Mouse (Mus musculus) neutrophil, adult 5-6 weeks (primary cell): ENCODE measurements around the gene Cox6a2. TPM values are rescaled to one million over a fixed set of nuclear protein-coding genes. Genes with fewer than 3 reads are reported as not detected.
A peak's percentile ranks its signal among the peaks of the same experiment; 100 is the strongest.

Experiments used
- ATAC-seq: fragments of 151-379, 151-347 bp; 2 replicates; pipeline ENCODE4 v1.8.0; 2017; ENCODE audit warnings: mild to moderate bottlenecking, moderate TSS enrichment; ENCODE audit not compliant: insufficient number of reproducible peaks, poor library complexity, low FRiP score, severe bottlenecking; ENCODE audit errors: extremely low read depth
- total RNA-seq: library from RNA; stranded (forward); fragments of 200-1000 nt; gene quantifications from 2 replicates; pipeline ENCODE4 v1.2.3, GENCODE M21; 2017

The Cox6a2 gene
- total RNA-seq, result not detected in 2 replicates

DNA sequence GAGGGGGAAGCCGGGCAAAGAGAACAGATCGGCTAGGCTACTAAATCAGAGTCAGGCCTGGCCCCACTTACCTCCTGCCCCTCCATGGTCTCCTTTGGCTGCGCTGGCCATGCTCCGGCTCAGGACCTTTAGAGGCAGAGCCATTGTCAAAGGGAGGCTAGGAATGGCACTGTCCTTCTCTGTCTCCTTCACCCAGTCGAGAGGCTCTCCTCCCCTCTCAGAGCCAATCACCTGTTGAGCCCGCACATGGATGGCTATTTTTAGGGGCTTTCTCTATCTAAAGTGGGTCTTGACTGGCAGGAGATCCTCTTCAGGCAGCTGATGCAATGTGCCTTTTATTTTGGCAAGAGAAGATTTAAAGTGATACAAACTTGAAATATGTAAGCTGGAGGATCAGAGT is at the start of gene Cox6a2:
TSS of gene Cox6a2 (minus strand) at position 236 of the 400 bp plus-strand sequence.
- ATAC-seq, result no peak

DNA sequence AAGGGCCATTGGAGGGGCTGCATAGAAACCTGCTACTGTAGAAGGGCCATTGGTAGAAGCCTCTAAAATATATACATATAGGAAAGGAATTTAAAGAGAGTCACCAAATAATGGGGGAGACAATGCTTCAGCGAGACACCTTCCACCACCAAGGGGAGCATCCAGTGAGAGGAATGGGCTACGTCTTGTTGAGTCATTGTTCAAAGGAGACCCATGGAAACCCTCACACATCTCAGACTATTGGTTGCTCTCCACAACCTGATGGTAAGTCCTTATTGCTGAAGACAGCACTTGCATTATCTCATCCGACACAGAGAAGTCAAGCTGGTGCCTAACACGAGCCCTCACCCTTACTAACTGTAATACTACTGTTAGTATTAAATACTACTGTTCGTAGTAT is 49.6 kb upstream of the Cox6a2 start:
- no peak for ATAC-seq

DNA sequence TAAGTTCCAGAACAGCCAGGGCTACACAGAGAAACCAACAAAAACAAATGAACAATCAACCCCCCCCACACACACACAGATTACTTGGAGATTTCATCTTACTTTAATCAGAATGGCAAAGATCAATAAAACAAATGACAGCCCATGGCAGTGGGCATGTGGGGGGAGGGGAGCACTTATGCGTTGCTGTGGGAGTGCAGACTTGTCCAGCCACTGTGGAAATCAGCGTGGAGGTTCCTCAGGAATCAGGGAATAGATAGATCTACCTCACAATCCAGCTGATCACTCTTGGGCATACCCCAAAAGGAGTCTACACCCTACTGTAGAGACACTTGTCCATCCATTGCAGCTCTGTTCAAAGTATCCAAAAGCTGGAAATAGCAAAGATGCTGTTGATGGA is 48.8 kb upstream of the Cox6a2 start:
- no peak for ATAC-seq

DNA sequence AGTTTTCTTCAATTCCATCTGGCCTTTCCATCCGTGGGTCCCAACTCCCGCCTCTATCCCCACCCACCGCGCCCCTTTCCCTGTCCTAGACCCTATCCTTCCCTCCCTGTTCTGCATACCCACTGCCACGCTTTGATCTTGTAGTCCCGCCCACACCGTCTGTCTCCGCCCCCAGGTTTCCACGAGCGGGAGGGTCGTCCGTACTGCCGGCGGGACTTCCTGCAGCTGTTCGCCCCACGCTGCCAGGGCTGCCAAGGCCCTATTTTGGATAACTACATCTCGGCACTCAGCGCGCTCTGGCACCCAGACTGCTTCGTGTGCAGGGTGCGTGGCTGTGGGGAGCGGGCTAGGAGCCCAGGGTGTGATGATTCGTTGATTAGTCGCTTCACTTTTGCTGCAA is 46.4 kb upstream of the Cox6a2 start:
- ATAC-seq, result no peak

DNA sequence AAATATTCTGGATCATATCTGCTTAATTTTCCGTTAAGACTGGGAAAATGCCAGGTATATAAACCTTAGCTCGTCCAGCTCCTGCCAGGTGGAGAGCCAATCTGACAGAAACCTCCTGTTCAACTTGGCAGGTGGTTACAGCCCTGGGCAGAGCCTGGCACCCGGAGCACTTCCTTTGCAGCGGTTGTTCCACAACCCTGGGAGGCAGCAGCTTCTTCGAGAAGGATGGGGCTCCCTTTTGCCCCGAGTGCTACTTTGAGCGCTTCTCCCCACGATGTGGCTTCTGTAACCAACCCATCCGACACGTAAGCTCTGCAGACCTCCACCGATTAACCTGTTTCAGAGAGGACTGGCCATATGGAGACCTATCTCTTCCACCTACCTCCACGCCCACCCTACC is 45.8 kb upstream of the Cox6a2 start:
- ATAC-seq, result no peak

DNA sequence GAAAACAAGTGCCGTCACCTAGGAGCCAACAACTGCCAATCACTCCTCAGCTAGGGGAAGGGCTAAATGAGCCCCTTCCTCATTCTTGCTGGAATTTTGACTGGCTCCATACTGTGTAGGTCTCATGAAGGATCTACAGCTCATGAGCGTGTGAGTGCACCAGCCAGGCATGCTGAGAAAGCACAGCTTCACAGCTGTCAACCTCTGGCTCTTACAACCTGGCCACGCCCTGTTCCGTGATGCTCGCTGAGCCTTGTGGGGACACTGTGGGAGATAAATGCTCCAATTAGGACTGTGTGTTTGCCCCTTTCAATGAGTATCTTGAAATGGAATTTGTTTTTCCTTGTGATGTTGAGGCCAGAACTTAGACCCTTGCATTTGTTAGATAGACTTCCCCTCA is 43.8 kb upstream of the Cox6a2 start:
- ATAC-seq, result no peak

DNA sequence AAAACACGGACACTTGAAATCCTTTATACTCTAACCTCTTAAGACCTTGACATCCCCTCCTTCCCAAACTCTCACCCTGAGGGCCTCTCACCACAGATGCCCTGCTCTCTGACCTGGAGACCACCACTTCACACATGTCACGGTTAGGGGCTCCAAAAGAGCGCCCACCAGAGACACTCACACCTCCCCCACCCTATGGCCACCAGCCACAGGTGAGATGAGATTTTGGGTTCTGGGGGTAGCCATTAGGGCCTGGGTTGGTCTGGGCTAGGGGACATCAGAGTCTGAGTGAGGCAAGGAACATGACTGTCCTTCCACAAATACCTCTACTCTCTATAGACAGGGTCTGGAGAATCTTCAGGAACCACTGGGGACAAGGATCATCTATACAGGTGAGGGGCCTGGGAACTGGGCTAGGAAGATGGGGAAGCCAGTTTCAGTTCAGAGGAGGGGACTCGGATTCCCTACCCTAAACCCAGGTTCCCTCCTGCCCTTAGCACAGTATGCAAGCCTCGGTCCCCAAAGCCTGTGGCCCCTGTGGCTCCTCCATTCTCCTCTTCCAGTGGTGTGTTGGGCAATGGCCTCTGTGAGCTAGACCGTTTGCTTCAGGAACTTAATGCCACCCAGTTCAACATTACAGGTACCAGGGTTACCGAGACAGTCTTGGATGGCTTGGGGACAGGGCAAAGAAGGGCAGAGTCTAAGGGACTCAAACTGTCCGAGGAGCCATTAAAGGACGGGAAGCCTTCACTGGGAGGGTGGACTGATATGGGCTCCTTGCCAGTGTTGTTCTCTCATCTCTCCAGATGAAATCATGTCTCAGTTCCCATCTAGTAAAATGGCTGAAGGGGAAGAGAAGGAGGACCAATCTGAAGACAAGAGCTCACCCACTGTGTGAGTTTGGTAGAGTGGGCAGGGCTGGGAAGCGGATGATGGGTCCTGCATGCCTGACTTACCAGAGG is 42.2 kb upstream of the Cox6a2 start:
- ATAC-seq, result no peak

DNA sequence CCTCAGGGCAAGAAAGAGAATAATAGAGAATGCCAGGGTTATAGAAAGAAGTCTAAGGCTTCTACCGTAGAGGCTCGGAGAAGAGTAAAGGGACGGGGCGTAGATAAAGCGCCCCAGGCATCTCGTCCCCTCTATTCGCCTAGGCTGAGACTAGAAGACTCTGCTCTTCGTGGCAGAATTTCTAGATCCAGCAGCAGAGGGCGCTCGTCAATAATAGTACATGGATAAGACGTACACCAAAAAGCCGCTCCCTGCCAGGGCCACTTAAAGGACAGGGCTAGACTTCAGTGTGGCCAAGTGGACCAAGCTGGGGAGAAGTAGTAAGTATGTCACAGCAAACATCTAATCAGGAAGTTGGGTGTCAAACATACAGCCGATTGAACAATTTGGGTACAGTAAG is 41.3 kb upstream of the Cox6a2 start:
- ATAC-seq, result peak; percentile 55

DNA sequence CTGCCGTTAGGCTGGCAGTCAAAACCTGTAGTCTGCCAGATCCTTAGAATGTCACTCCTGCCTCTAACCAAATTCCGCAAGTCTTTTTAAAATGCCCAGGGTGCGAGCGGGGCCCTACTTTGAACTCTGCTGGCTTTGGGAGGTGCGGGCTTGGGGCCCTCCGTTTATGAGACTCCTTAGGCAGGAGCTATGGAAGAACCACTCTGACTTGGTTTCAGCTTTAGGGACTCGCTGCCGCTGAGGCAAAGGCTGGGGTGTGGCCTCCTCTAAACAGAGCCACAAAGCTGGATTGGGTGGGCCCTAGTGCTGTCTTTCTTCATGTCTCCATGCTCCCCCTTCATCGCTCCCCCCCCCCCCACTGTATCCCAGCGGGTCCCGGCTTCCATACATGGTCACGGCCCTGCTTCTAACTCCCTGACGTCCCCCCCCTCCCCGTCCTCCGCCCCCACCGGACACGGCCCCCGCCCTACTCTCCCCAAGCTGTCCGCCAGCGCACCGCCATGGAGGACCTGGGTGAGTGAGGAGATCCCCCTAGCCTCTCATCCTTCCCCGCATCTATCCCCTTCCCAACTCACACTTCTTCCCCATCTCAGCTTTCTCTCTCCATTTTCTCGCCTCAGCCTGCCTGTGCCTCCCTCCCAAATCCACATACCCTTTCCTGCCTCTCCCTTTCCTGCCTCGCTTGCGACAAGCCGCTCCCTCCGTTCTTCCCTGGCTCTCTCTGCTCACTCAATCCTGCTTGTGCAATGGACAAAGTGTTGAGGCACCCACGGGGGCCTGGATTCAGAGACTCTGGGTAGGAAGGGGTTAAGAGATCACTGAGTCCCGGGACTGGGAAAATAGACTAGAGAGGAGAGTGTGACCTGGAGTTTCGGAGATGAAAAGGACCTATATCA is 40.6 kb upstream of the Cox6a2 start, which contains the start of gene Tgfb1i1:
TSS of gene Tgfb1i1 (plus strand) at position 317 of the 896 bp plus-strand sequence.
- ATAC-seq, result no peak

DNA sequence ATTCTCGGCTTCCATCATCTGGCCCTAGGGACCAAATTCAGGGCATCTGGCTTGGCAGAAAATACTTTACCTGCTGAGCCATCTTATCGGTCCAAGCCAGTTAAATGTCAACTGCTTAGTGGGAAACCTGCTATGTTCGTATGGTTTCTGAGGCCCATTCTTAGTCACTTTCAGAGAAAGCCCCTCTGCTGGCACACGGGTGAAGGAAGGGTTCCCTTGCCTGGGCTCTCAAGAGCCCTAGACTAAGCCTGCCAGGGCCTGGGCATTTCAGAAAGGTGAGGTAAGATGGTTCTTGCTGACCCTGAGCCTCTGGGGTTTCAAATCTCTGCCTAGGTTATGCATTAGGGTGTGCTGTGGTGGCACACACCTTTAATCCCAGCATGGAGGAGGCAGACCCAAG is 39.4 kb upstream of the Cox6a2 start:
- ATAC-seq, result no peak

DNA sequence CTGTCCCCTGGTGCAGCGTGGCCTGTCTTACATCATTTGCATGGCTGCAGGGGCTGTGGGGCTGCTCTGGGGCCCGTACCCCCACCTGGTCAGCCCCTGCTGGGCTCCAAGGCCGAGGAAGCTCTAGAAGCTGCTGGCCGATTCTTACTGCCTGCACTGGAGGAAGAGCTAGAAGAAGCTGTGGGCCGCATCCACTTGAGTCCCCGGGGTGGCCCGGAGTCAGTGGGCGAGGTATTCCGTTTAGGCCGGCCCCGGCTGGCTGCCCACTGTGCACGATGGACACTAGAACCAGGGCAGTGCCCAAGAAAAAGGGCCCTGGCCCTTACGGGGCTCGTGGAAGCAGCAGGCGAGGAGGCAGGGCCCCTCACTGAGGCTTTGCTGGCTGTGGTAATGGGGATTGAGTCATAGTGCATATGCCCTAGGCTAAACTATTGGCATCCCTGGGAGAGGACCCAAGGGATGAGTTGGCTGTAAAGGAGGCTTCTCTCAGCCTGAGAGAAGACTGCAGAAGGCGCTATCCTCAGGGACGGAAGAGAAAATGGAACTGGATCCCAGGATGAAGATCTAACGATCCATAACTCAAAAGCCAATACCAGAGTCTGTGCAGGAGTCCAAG is 38.3 kb upstream of the Cox6a2 start:
- ATAC-seq, result no peak

DNA sequence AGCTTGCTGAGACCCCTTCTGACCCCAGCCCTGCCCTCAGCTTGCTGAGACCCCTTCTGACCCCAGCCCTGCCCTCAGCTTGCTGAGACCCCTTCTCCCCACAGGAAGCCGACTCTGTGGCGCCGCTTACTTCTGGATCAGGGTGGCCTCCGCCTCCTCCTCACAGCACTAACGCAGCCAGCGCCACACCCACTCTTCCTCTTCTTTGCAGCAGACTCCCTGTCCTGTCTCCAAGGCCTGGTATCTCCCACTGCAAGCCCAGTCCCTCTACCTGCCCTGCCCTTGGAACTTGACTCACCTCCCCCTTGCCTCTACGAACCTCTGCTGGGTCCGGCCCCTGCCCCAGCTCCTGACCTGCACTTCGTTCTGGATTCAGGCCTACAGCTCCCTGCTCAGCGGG is 37.7 kb upstream of the Cox6a2 start:
- no peak for ATAC-seq

DNA sequence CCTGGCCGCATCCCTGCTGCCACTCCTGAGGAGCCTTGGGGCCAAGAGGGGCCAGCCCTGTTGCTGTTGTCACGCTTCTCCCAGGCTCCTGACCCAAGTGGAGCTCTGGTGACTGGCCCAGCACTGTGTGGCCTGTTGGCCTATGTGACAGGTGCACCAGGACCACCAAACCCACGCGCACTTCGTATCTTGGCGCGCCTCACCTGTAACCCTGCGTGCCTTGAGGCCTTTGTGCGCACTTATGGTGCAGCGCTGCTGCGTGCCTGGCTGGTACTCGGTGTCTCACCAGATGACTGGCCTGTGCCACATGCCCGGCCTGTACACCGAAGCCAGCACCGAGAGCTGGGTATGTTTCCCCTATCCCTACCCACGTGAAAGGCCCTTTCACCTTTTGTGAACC is 36.1 kb upstream of the Cox6a2 start:
- no peak for ATAC-seq

DNA sequence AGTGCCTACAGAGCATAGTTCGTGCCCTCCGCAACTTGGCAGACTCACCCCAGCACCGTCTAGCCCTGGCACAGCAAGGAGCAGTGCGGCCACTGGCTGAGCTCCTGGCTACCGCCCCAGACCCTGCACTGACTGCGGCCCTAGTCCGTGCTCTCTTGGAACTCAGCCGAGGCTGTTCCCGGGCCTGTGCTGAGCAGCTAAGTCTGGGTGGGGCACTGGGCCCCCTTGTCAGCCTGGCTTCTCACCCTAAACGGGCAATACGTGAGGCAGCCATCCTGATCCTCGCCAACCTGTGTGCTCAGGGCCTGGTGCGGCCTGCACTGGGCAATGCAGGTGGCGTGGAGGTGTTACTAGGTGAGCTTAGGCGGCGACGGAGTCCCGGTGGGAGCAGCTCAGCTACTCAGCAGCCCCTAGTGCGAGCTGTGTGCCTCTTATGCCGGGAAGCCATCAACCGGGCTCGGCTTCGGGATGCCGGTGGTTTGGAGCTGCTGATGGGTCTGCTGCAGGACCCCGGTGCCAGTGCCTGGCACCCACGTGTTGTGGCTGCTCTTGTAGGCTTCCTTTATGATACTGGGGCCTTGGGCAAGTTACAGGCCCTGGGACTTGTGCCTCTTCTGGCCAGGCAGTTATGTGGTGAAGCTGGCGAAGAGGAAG is 34.1 kb upstream of the Cox6a2 start:
- no peak for ATAC-seq

DNA sequence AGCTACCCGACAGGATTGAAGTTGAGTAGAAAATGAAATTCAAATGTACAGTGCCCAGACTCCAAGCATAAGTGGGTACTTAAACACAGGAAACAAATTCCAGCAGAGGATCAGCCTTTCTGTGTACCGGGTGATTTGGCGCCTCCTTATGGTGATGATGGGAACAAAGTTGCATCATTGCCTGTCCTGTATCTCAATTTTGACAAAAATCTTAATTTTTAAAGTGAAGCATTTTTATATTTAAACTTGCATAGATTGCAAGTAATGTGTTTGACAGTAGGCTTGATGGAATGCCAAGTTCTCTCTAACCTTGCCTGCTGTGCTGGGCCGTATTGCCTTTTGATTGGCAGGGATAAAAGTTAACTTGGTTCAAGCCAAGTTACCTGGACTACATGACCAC is 32.8 kb upstream of the Cox6a2 start:
- ATAC-seq, result no peak

DNA sequence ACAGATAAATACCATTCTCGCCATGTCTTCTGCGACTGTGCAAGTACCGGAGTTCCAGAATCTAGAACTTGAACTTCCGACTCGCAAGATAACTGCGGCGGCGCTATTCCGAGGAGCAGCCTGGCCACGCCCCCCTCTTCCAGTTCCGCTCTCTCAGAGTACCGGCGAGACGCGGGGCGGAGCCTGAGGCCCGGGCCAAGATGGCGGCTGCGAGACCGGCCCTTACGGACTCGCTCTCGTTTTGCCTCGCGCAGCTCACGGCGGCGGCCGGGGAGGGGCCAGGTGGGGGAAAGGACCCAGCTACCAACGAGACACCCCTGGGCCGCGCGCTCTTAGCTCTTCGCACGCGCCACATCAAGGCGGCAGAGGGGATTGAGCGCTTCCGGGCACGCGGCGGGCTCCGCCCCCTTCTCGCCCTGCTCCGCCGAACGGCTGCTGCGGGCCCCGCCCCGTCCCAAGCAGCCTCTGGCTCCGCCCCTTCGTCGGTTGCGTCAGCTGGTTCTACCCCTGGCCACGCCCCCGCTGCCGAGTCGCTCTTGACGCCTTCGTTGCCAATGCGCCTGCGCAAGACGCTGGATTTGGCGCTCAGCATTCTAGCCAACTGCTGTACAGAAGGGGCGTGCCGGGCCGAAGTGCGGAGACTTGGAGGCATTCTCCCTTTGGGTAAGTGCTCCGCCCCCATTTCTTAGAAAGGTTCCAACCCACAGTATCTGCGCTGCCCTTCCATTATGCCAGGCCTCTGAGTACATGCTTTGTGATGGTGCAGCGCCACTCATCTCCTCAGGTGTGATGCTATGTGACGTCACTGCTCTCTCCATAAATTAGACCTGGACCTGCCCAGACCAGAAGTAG is 32.0 kb upstream of the Cox6a2 start, which contains the start of gene 9130023H24Rik:
TSS of gene 9130023H24Rik (minus strand) at position 105 of the 852 bp plus-strand sequence.
- peak; percentile 74 for ATAC-seq

DNA sequence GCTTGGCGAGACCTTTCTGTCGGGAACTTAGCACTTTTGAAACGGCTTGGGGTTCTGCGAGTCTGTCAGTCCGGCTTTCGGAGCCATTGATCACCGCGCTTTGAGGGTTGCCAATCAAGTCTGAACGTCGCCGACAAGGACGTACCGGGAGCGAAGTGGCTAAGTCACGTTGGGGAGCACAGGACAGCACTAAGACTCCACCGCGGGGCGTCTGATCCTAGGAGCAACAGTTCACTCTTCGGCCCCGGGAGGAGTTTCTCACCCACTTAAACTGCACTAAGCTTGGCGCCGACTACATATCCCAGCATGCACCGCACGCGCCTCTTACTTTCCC is 31.4 kb upstream of the Cox6a2 start:
- no peak for ATAC-seq
